Mouse (Mus musculus) liver, embryonic 13.5 days (tissue): ENCODE results near the gene Dpep2nb. TPM values are rescaled to one million over a fixed set of nuclear protein-coding genes. Genes with fewer than 3 reads are reported as not detected.
A peak's percentile ranks its signal among the peaks of the same experiment; 100 is the strongest.
"Not testable (repeated sequence)": the region's sequence is repeated elsewhere in the genome, so short reads cannot be mapped to it uniquely, and the experiment has no call there.

Experiments used
- ATAC-seq: fragments of 200-750 bp; cut with Nextera tagmentation; 2 replicates; pipeline ENCODE4 v1.8.0; 2017; ENCODE audit warnings: low read depth, mild to moderate bottlenecking, moderate number of reproducible peaks, moderate library complexity
- DNase-seq: peaks from one replicate; pipeline ENCODE4 v3.0.0; 2022
- H3K27ac ChIP-seq: fragments of 300-500 bp; sonication (generic); 2 replicates; pipeline ENCODE4 v1.5.1; 2015; ENCODE audit warnings: moderate library complexity, mild to moderate bottlenecking, inconsistent platforms
- H3K27me3 ChIP-seq: fragments of 300-500 bp; sonication (generic); 2 replicates; pipeline ENCODE4 v1.6.1; 2015; ENCODE audit warnings: mild to moderate bottlenecking, inconsistent platforms
- H3K36me3 ChIP-seq: fragments of 300-500 bp; sonication (generic); 2 replicates; pipeline ENCODE4 v1.6.1; 2015; ENCODE audit warnings: mild to moderate bottlenecking, inconsistent platforms
- H3K4me1 ChIP-seq: fragments of 300-500 bp; sonication (generic); replicated peaks from 2 replicates; pipeline ENCODE4 v1.6.1; 2015; ENCODE audit warnings: inconsistent platforms
- H3K4me2 ChIP-seq: fragments of 300-500 bp; sonication (generic); 2 replicates; pipeline ENCODE4 v1.6.1; 2015; ENCODE audit warnings: inconsistent platforms, mild to moderate bottlenecking, moderate library complexity
- H3K4me3 ChIP-seq: fragments of 300-500 bp; sonication (generic); replicated peaks from 2 replicates; pipeline ENCODE4 v1.5.1; 2015; ENCODE audit warnings: mild to moderate bottlenecking, inconsistent platforms
- H3K9ac ChIP-seq: fragments of 300-500 bp; sonication (generic); 2 replicates; pipeline ENCODE4 v1.6.1; 2015; ENCODE audit warnings: mild to moderate bottlenecking, inconsistent platforms
- H3K9me3 ChIP-seq: fragments of 300-500 bp; sonication (generic); replicated peaks from 2 replicates; pipeline ENCODE4 v1.6.1; 2016; ENCODE audit warnings: inconsistent platforms
- WGBS: fragments of 180-500 bp; shearing (Covaris S2); methylation state at CpG from one replicate; pipeline ENCODE4 v1.1.7; 2015; ENCODE audit not compliant: insufficient replicate concordance; 5-methylcytosine and 5-hydroxymethylcytosine counted together
- polyA plus RNA-seq: library from polyadenylated mRNA; unstranded; fragments of >200 nt; fragmentation: Nextera tagmentation; extraction: Ambion mirVana; gene quantifications from 2 replicates; pipeline ENCODE4 v1.2.1, GENCODE M21; 2015

The Dpep2nb gene
- polyA plus RNA-seq, 1 experiment from 2014 or later, result not detected

- ATAC-seq, result no peak
- 67% methylated on average over 4 of the region's 4 CpGs for WGBS
These were observed 33.8 kb upstream of the Dpep2nb start for GRCm38 (mm10) chr8:106039605-106040004.

GRCm38 (mm10) chr8:106038721-106039120 is 32.9 kb upstream of the Dpep2nb start:
- WGBS, result 76% methylated on average over 10 of the region's 10 CpGs
- peaks cover 20% of the 10 kb centered on the region; the same call in 1 of the 2 replicates for H3K36me3 ChIP-seq

More at GRCm38 (mm10) chr8:106039605-106040004, 33.8 kb upstream of the Dpep2nb start:
- H3K36me3 ChIP-seq, result peaks cover 14% of the 10 kb centered on the region; the same call in 1 of the 2 replicates
- H3K27ac ChIP-seq, result no peak overlapping the region
- H3K4me3 ChIP-seq, result no peak overlapping the region
- H3K9me3 ChIP-seq, result no peaks in the 10 kb centered on the region
- H3K4me1 ChIP-seq, result peaks cover 10% of the 10 kb centered on the region
- no peak for DNase-seq
- no peak overlapping the region for H3K4me2 ChIP-seq
- no peaks in the 10 kb centered on the region for H3K27me3 ChIP-seq
- H3K9ac ChIP-seq, result no peak overlapping the region

GRCm38 (mm10) chr8:106022483-106022882 is 16.7 kb upstream of the Dpep2nb start:
- Histone ChIP-seq H3K27me3 (no peaks in the 10 kb centered on the region), H3K27ac (no peak overlapping the region), H3K4me1 (peaks cover 11% of the 10 kb centered on the region), H3K4me2 (no peak overlapping the region), H3K9me3 (no peaks in the 10 kb centered on the region), H3K9ac (no peak overlapping the region), H3K4me3 (no peak overlapping the region), H3K36me3 (peaks cover 42% of the 10 kb centered on the region)
- peak; percentile 38 for ATAC-seq
- peak; percentile 61 for DNase-seq

More at GRCm38 (mm10) chr8:106038721-106039120, 32.9 kb upstream of the Dpep2nb start:
- no peak overlapping the region for H3K4me2 ChIP-seq
- H3K4me3 ChIP-seq, result no peak overlapping the region
- H3K9me3 ChIP-seq, result no peaks in the 10 kb centered on the region
- DNase-seq (no peak), ATAC-seq (no peak)
- H3K9ac ChIP-seq, result no peak overlapping the region
- no peaks in the 10 kb centered on the region for H3K27me3 ChIP-seq
- no peak overlapping the region for H3K27ac ChIP-seq
- H3K4me1 ChIP-seq, result peaks cover 1% of the 10 kb centered on the region

GRCm38 (mm10) chr8:106018039-106018438 is 12.3 kb upstream of the Dpep2nb start:
- WGBS, result 45% methylated on average over 3 of the region's 3 CpGs
- DNase-seq (no peak), ATAC-seq (peak; percentile 47)
- no peak overlapping the region for H3K9ac ChIP-seq
- H3K4me2 ChIP-seq, result no peak overlapping the region
- H3K27ac ChIP-seq, result peak overlapping the region; percentile 29; the same call in 1 of the 2 replicates
- peaks cover 39% of the 10 kb centered on the region for H3K4me1 ChIP-seq
- H3K36me3 ChIP-seq, result peaks cover 26% of the 10 kb centered on the region
- no peaks in the 10 kb centered on the region for H3K9me3 ChIP-seq
- H3K27me3 ChIP-seq, result no peaks in the 10 kb centered on the region
- no peak overlapping the region for H3K4me3 ChIP-seq

GRCm38 (mm10) chr8:106017130-106017529 is 11.4 kb upstream of the Dpep2nb start:
- DNase-seq, result no peak
- peaks cover 25% of the 10 kb centered on the region for H3K36me3 ChIP-seq
- no peak overlapping the region for H3K4me2 ChIP-seq
- no peaks in the 10 kb centered on the region for H3K27me3 ChIP-seq
- H3K9ac ChIP-seq, result no peak overlapping the region
- WGBS, result 54% methylated on average over 7 of the region's 7 CpGs
- peaks cover 46% of the 10 kb centered on the region for H3K4me1 ChIP-seq
- no peak overlapping the region for H3K4me3 ChIP-seq
- ATAC-seq, result no peak
- H3K9me3 ChIP-seq, result no peaks in the 10 kb centered on the region
- H3K27ac ChIP-seq, result no peak overlapping the region

GRCm38 (mm10) chr8:106016284-106016683 is 10.5 kb upstream of the Dpep2nb start:
- H3K27ac ChIP-seq, result peak overlapping the region; percentile 11; the same call in 1 of the 2 replicates

GRCm38 (mm10) chr8:106012203-106012602 is 6.4 kb upstream of the Dpep2nb start:
- peak; percentile 37 for DNase-seq
- H3K4me3 ChIP-seq, result peak overlapping the region; percentile 93
- H3K27ac ChIP-seq, result peak overlapping the region; percentile 87
- not testable (repeated sequence) for H3K27me3 ChIP-seq, H3K9me3 ChIP-seq, H3K36me3 ChIP-seq
- 43% methylated on average over 8 of the region's 8 CpGs for WGBS
- peak overlapping the region; percentile 94 for H3K9ac ChIP-seq
- H3K4me1 ChIP-seq, result peaks cover 67% of the 10 kb centered on the region
- H3K4me2 ChIP-seq, result peak overlapping the region; percentile 98
- peak; percentile 36; the same call in 1 of the 2 replicates for ATAC-seq

More at GRCm38 (mm10) chr8:106016284-106016683, 10.5 kb upstream of the Dpep2nb start:
- WGBS, result 51% methylated on average over 6 of the region's 6 CpGs
- DNase-seq (no peak), ATAC-seq (peak; percentile 49)
- Histone ChIP-seq H3K9ac (no peak overlapping the region), H3K36me3 (peaks cover 19% of the 10 kb centered on the region), H3K9me3 (no peaks in the 10 kb centered on the region), H3K4me3 (no peak overlapping the region), H3K4me2 (no peak overlapping the region), H3K4me1 (peaks cover 52% of the 10 kb centered on the region), H3K27me3 (no peaks in the 10 kb centered on the region)

GRCm38 (mm10) chr8:106011643-106011986 is 5.8 kb upstream of the Dpep2nb start, which contains the start of gene Ddx28:
Ddx28 (minus strand) TSS chr8:106011882.
- WGBS, result under 1% methylated on average over 6 of the region's 6 CpGs
- Histone ChIP-seq H3K27me3 (no peaks in the 10 kb centered on the region), H3K27ac (peak within 1 kb of the TSS; percentile 87), H3K36me3 (peaks cover 7% of the 10 kb centered on the region; the same call in 1 of the 2 replicates), H3K9ac (peak within 1 kb of the TSS; percentile 94), H3K9me3 (no peaks in the 10 kb centered on the region), H3K4me3 (peak within 1 kb of the TSS; percentile 93), H3K4me1 (peaks cover 65% of the 10 kb centered on the region), H3K4me2 (peak within 1 kb of the TSS; percentile 98)
- no peak for DNase-seq
- ATAC-seq, result peak; percentile 30

- under 1% methylated on average over 74 of the region's 74 CpGs for WGBS
These were observed 5.2 kb upstream of the Dpep2nb start for GRCm38 (mm10) chr8:106010748-106011642.

GRCm38 (mm10) chr8:106007891-106008290 is 2.1 kb upstream of the Dpep2nb start:
- not testable (repeated sequence) for H3K36me3 ChIP-seq, H3K9ac ChIP-seq, DNase-seq, H3K27ac ChIP-seq, H3K9me3 ChIP-seq, H3K4me3 ChIP-seq, H3K27me3 ChIP-seq, H3K4me2 ChIP-seq, ATAC-seq
- 55% methylated on average over 3 of the region's 3 CpGs for WGBS
- peaks cover 51% of the 10 kb centered on the region for H3K4me1 ChIP-seq

More at GRCm38 (mm10) chr8:106010748-106011642, 5.2 kb upstream of the Dpep2nb start:
- peak; percentile 89 for ATAC-seq
- peak; percentile 85 for DNase-seq
- Histone ChIP-seq H3K9ac (peak overlapping the region; percentile 94), H3K4me2 (peak overlapping the region; percentile 98), H3K4me3 (peak overlapping the region; percentile 93), H3K36me3 (peaks cover 7% of the 10 kb centered on the region; the same call in 1 of the 2 replicates), H3K27ac (peak overlapping the region; percentile 87), H3K9me3 (no peaks in the 10 kb centered on the region), H3K4me1 (peaks cover 60% of the 10 kb centered on the region), H3K27me3 (no peaks in the 10 kb centered on the region)

GRCm38 (mm10) chr8:106007135-106007534 is 1.4 kb upstream of the Dpep2nb start:
- Histone ChIP-seq H3K9me3 (no peaks in the 10 kb centered on the region), H3K9ac (no peak overlapping the region), H3K4me1 (peaks cover 46% of the 10 kb centered on the region), H3K4me3 (no peak overlapping the region), H3K36me3 (peaks cover 3% of the 10 kb centered on the region; the same call in 1 of the 2 replicates), H3K4me2 (no peak overlapping the region), H3K27ac (no peak overlapping the region), H3K27me3 (no peaks in the 10 kb centered on the region)
- no peak for ATAC-seq
- 53% methylated on average over 3 of the region's 3 CpGs for WGBS
- no peak for DNase-seq
